Mouse (Mus musculus): ENCODE data around the gene Acp5.

Acp5 gene

DNA sequence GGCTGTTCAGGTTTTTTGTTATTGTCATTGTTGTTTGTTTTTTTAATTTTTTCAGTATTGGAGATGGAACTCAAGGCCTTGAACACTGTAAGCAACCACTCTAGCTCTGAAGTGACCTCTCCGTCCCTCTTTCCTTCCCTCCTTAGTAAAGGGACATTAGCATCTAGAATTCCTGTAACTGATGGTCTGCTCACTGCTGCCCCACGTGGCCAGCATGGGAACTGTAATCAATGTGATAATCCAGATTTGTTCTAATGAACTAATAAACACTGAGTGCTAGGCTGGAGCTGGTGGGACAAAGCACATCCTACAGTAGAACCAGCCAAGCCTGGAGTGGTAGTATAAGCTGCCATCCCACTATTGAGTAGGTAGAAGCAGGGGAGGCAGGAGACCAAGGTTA, 3.0 kb upstream of the Acp5 start:
- DNase-seq: peak in 1 of 2 experiments; percentile 59

DNA sequence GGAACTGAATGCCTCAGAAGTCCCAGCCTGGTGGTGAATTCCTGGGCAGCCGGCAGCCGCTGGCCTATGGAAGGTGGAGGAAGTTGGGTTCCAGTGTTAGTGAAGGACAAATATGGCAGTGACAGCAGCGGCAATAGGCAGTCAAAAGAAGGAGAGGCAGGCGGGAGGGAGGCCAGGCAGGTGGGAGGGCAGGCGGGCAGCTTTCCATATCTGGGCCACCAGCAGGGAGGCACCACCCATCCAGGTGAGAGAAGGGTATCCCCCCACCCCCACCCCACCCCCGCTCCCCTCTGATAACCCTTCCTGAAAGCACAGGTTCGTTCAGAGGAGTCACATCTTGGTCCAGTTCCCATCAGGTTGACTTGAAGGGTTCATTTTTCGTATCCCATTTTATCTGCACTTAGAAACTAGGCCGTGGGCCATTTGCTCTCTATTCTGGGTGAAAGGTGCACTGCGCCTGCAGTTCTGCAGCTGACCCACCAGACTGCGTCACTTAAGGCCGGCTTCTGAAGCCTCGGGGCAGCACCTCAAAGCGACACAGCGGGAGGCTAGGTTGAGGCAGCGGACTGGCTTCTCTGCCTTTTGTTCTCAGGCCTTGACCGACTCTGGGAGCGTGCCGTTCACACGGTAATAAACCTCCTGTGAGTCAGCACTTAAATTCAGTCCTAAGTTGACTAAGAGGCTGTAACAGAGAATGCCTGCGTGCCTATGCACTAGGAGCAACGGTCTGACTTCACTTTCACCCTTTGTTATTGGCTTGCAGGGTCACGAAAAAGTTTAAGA, 1.4 kb upstream of the Acp5 start:
- no peak for DNase-seq

DNA sequence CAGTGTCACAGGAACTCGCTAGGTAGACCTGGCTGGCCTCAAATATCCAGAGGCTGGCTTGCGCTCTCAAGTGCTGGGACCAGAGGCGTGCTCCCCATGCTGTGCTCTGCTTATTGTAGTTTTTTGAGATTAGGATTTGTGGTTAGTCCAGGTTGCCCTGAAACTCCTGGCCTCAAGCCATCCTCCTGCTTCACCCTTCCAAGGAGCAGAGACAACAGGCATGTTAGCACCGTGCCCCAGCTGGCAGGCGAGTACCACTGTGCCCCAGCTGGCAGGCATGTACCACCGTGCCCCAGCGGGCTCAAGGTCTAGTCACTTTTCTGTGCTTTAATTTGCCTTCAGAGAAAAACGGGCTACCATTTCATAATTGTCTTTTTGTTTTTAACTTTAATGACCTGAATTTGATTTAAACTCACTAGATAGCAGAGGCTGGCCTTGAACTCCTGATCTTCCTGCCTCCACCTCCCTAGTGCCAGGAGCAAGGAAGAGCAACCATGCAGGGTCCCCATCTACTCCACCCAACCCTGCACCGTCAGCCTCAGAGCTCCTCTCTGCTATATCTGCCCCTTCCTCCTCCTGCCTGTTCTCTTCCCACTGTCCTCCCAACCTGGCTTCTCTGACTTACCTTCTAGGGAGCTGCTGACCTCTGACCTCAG, 395 bp downstream of the Acp5 start:
- DNase-seq: no peak

DNA sequence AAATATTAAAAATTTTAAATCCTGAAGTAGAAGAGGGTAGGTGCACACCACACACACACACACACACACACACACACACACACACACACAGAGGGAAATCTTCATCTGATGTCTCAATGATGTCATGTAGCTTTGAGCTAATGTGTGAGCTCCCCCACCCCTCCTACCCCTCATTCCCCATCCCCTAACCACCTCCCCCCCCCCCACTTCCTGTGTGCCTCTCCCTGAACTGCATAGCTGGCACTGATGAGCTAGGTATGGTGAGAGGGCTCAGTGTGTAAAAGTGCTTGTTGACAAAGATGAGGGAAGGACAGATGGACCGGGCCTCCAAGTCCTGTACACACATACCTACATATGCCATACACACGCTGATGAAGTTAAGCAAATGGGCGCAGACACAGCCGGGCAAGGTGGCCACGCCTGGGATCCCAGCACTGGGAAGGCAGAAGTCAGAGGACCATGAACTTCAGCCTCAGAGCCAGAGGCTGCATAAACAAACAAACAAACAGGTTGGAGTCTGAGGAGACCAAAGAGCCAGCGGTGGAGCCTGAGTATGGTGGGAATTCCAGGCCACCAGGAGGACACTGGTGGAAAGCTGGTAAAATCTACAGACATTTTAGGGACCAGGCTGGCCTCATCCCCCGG, 1.1 kb downstream of the Acp5 start:
- DNase-seq: no peak

GRCm38 (mm10) chr9:22132220-22132619, 3.3 kb downstream of the Acp5 start:
- DNase-seq: no peak

DNA sequence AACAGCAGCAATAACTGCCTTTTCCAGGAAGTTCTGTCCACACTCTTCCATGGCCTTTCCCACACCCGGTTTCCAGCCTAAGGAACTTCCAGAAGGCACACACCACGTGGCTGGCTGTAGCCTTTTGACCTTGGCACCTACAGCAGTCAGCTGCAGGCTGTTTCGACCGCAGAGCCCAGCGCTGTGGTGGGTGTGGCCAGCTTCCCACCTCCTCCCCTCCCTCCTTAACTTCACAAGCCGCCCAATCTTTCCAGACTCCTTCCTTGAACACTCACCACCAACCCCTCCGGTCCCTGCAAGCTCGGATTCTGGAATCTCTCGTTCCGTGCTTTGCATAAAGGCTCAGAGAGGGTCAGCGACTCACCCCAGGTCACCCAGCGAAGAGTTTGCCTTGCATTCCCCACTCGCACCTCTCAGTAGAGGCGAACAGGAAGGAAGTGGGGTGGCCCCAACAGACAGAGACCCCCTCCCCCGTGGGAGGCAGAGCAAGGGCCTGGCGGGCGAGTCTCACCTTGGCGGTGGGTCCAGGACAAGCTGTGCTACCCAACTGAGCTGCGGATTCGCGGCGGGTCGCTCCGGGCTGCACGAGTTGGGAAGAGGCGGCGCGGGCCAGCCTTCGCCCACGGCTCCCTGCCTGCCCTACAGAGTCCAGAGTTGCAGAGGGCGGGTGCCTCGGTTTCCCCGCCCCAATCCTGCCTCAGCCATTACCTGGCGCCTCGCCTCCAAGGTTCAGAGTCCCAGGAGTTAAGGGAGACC, 4.1 kb downstream of the Acp5 start:
- DNase-seq: peak; percentile 75 to 83

DNA sequence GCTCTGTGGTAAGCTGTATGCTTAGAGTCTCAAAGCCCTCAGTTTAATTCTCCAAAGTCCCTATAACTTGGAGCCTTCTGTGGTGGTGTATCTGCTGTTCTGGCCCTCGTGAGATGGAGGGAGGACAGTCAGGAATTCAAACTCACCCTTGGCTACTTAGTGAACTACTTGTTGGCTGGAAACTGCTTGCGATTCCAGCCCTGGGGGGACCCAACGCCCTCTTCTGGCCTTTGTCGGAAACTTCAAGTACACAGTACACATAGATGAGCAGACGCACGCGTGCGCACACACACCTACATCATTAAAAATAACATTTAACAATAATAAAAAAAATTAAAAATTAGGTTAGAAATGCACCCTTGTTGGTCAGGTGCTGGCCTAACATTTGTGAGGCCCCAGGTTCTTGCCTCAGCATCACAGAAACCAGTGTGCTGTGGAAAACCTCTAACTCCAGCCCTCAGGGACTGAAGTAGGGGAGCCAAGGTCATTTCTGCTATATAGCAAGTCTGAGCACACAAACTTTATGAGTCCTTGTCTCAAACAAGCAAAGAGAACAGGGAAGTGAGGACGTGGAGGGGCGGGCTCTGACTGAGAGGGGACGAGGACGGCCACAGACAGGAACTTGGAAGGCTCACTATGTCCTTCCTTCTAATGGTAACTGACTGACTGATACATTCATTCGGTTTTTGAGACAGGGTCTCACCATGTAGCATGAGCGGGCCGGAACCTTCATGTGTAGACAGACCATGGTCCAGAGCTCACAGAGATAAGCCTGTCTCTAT, 10.1 kb downstream of the Acp5 start:
- DNase-seq: no peak

DNA sequence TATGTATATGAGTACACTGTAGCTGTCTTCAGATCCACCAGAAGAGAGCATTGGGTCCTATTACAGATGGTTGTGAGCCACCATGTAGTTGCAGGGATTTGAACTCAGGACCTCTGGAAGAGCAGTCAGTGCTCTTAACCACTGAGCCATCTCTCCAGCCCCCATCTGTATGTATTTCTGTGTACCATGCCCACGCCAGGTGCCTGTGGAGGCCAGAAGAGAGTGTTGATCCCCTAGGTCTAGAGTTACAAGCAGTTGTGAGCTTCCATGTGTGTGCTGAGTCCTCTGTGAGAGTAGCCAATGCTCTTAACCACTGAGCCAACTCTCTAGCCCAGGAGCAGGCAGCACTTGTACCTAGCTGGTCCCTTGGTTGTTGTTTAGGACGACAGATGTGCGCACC, 11.3 kb downstream of the Acp5 start:
- no peak for DNase-seq

- DNase-seq: no peak
Observed at GRCm38 (mm10) chr9:22123069-22123609, 12.4 kb downstream of the Acp5 start.

DNA sequence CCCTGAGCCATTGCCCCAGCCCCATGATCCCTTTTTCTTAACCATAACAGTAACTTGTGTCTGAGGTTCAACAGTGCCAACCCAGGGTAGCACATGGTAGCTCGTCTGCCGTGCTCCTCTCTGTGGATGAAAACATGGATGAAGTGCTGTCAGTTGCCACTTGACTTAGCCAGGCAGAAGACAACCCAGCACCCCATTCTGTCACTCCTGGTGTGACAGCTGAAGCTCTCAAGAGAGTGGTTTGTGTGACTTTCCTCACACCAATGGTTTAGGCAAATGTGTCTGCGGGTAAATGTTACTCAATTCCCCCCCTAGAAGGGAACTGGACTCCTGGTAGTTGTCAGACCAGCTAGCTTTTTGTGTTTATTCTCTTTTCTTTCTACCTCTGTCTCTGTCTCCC, 13.5 kb downstream of the Acp5 start:
- no peak for DNase-seq

- DNase-seq: no peak
Observed at GRCm38 (mm10) chr9:22121545-22121944, 14.0 kb downstream of the Acp5 start.

GRCm38 (mm10) chr9:22119543-22119942, 16.0 kb downstream of the Acp5 start:
- DNase-seq: no peak

- peak; percentile 64 to 73 for DNase-seq
Observed at GRCm38 (mm10) chr9:22117754-22118456, 17.6 kb downstream of the Acp5 start.

GRCm38 (mm10) chr9:22116740-22117426, 18.6 kb downstream of the Acp5 start, which contains the start of gene Elof1:
TSS of gene Elof1 (minus strand) at chr9:22117172.
- DNase-seq: peak; percentile 96 to 97

GRCm38 (mm10) chr9:22116086-22116485, 19.4 kb downstream of the Acp5 start:
- no peak for DNase-seq

DNA sequence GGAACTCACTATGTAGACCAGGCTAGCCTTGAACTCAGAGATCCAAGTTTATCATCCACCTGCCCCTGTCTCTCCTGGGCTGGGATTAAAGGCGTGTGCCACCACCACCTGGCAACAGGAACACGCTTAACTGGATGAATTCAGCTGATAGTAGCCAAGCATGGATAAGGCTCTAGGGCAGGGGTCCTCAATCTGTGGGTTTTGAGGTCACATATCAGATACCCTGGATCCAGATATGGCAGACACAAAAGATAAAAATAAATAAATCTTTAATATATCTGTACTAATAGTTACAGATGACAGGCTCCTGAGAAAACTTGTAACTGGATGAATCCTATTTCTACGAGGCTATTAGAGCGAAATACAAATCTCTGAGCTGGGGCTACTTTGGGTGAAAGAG, 19.9 kb downstream of the Acp5 start:
- DNase-seq: no peak

- DNase-seq: no peak
Observed at GRCm38 (mm10) chr9:22108194-22108593, 27.3 kb downstream of the Acp5 start.

DNA sequence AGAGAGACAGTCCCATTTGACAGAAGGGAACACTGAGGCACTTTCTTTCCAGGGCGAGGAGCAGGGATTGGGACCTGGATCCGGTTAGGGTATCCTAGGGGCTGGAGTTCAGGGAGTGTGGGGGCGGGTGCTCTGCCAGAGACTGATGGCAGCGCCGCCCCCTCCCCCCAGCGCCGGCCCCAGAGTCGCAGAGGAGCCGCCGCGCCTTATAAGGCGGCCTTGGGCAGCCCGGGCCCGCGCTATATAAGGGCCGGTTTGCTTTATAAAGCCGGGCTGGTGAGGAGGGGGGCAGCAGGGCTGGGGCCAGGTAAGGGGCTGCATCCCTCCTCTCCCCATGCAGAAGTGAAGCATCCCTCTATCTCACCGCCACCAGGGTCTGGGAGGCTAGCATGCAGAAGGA, 35.6 kb downstream of the Acp5 start:
- no peak for DNase-seq

- no peak for DNase-seq
Observed at GRCm38 (mm10) chr9:22098993-22099696, 36.4 kb downstream of the Acp5 start, which contains the start of gene Cnn1. TSS of gene Cnn1 (plus strand) at chr9:22099216.

GRCm38 (mm10) chr9:22095854-22096307, 39.6 kb downstream of the Acp5 start:
- DNase-seq: peak; percentile 85 to 87
